Mouse (Mus musculus) embryonic fibroblast, embryonic 13.5 days (primary cell): ENCODE data around the gene Ldlrad3. TPM values are rescaled to one million over a fixed set of nuclear protein-coding genes. Genes with fewer than 3 reads are reported as not detected.

Experiments
- H3K27ac ChIP-seq: 2 replicates; pipeline ENCODE4 v1.5.1; 2012; ENCODE audit warnings: low read length, control low read depth, inconsistent platforms; ENCODE audit not compliant: insufficient read depth
- H3K4me1 ChIP-seq: 2 replicates; pipeline ENCODE4 v1.6.1; 2011; ENCODE audit warnings: low read length; ENCODE audit not compliant: control insufficient read depth, insufficient read depth
- H3K4me3 ChIP-seq: 2 replicates; pipeline ENCODE4 v1.5.1; 2011; ENCODE audit warnings: mild to moderate bottlenecking, control low read depth, low read length; ENCODE audit not compliant: insufficient read depth
- CTCF ChIP-seq: IDR thresholded peaks from 2 replicates; pipeline ENCODE4 v1.5.1; 2011; ENCODE audit warnings: mild to moderate bottlenecking, control low read depth, low read length, moderate library complexity, borderline replicate concordance; ENCODE audit not compliant: insufficient read depth
- POLR2A ChIP-seq: IDR thresholded peaks from 2 replicates; pipeline ENCODE4 v1.6.1; 2011; ENCODE audit warnings: low read depth, mild to moderate bottlenecking, control low read depth, low read length, moderate library complexity
- polyA plus RNA-seq: library from polyadenylated mRNA; stranded (reverse); fragments of >200 nt; gene quantifications from 2 replicates; pipeline ENCODE4 v1.2.4, GENCODE M21; 2011; ENCODE audit warnings: low read depth; ENCODE audit not compliant: missing spikeins, insufficient read length

The Ldlrad3 gene
- polyA plus RNA-seq, 1 experiment: 19.6 TPM

DNA sequence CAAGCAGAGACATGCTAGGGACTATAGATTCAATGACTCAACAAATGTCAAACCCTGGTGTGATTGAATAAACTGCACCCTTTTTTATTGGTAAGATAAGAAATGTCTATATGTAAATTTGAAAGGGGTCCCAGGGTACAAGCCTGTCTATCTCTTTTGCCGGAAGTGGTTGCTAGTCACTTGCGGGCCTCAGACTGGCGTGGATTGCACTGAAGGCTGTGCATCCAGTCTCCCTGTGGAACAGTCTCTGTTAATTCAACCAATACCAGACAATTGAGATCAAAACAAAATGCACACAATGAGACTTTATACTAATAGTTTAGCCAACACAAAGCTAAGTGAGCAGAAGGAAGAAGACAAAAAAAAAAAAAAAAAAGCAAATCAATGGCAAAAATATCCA is 261.0 kb downstream of the Ldlrad3 start:
- H3K4me1 ChIP-seq: no peaks in the 10 kb centered on the region; the same call in 1 of the 2 replicates
- H3K4me3 ChIP-seq: no peak overlapping the region
- TF ChIP-seq CTCF (no peak), POLR2A (no peak)
- H3K27ac ChIP-seq: no peak overlapping the region

DNA sequence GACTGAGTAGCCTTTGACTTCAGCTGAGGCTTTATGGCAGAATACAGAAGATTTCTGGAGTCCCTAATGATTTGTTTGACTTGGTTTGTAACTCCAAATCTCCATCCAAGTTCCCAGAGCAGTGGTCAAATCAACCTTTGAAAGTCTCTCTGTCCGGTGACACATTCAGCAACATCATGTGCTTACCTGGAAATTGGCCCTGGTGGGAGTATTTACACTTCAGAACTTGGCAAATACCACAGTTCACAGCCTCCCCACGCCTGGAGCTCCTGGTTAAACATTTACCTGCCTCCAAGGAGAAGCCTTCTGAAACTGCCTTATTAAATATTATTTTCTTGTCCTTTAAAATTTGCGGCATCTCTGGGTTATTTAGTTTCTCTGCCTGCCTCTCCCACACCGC is 263.0 kb downstream of the Ldlrad3 start:
- no peak overlapping the region for H3K4me3 ChIP-seq
- H3K27ac ChIP-seq: no peak overlapping the region
- no peak for TF ChIP-seq POLR2A
- TF ChIP-seq CTCF: no peak
- no peaks in the 10 kb centered on the region; the same call in 1 of the 2 replicates for H3K4me1 ChIP-seq

DNA sequence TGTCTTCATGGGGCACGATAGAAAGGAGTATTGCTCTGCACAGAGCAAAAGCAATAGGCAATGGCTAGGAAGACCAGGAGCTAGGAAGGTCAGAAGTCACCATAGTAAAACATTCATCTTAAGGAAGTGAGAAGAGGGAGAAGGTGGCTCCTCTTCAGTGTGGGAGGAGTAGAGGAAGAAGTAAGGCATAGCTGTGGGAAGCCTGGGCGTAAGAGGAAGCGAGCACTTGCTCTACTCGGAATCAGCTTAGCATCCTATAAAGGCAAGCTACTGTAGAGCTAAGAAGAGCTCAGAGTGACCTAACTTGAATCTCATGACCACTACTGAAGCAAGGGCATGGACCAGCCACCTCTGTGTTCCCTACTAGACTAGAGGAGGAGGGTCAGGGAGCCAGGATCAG is 263.9 kb downstream of the Ldlrad3 start:
- TF ChIP-seq POLR2A: no peak
- TF ChIP-seq CTCF: no peak
- Histone ChIP-seq H3K4me1 (no peaks in the 10 kb centered on the region; the same call in 1 of the 2 replicates), H3K27ac (no peak overlapping the region), H3K4me3 (no peak overlapping the region)

DNA sequence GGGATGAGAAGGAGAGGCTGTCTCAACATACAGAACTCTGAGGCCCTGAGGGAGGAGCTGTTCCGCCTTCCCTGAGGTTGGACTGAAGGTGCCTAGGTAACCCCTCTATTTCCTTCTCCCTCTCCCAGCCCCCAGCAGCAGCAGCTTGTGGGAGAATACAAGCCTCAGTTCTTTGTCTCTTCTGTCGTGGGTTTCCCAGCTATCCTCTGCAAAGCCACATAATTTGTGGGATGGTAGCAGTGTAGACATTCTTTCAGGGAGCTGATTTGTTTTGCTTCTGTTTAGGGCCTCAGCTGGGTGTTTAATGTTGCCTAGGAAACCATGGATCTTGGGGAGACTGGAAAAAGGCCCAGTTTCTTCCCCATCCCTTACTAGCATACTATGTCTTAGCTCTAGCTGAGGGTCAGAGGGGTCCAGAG is 266.0 kb downstream of the Ldlrad3 start:
- Histone ChIP-seq H3K27ac (no peak overlapping the region), H3K4me1 (no peaks in the 10 kb centered on the region), H3K4me3 (no peak overlapping the region)
- TF ChIP-seq POLR2A: no peak
- no peak for TF ChIP-seq CTCF

DNA sequence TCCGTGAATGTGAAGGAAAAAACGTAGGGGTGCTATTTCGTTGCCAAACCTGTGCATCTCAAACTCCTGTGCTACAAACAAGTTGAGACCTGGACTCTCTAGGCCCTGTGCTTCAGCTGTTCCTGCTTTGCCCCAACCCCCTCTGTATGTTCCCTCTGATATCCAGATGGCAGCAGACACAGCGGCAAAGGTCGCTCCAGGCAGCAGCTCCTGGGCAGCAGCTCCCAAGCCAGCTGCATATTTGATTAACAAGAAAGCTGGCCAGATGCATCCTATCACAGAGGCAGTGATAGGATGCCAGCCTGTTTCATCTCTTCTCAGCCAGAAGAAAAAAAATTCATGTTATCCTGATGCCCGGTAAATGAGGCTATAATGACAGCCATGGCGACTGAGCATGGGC is 267.7 kb downstream of the Ldlrad3 start:
- no peak for TF ChIP-seq POLR2A
- TF ChIP-seq CTCF: no peak
- Histone ChIP-seq H3K4me1 (no peaks in the 10 kb centered on the region), H3K4me3 (no peak overlapping the region), H3K27ac (no peak overlapping the region)

DNA sequence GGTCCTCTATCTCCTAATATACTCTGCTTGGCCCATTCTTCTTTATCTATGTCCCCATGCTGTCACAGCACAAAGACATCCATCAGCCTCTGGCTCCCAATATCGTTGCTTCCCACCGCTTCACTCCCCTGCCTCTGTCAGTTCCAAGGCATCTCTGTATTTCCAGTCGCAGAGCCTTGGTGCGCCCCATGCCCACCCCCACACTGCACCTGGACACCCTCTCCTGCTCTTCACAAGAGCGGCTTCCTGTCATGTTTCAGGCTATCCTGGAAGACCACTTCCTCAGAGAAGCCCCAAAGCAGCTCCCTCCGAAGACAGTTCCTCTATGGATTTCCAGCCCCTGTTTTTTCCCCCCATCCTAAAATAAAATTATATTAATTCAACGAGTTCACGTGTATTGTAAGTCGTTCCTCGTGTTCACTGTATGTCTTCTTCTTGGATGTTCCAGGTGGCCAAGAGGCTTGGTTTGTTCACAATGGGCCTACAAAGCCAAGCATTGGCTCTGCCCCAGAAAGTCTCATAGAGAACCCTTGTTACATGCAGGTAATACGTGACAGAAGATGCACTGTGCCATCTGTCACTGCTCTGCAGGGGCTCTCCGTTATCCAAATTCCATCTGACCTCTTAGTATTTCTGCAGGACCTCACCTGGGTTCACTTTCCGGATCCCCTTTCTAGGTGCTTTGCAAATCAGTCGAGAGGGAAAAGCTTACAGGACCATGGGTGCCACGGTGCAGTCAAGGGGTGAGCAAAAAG is 276.7 kb downstream of the Ldlrad3 start:
- Histone ChIP-seq H3K4me1 (no peaks in the 10 kb centered on the region), H3K4me3 (no peak overlapping the region), H3K27ac (no peak overlapping the region)
- TF ChIP-seq POLR2A (no peak), CTCF (no peak)

DNA sequence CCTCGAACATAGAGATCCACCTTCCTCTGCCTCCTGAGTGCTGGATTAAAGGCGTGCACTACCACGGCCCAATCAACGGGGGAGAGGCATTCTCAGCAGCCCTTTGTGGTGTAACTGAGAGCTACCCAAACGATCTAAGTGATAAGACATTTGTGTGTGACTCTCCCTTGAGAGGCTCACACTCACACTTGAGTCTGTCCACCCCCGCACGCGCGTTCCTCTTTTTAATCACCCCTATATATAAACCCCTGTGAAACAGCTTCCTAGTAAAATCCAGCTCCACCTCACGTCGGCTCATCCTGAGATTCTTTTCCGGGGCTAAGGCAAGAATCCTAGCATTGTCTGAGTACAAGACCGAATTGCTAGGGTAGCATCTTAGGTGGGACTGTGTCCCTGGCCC is 277.4 kb downstream of the Ldlrad3 start:
- no peak for TF ChIP-seq POLR2A
- no peaks in the 10 kb centered on the region for H3K4me1 ChIP-seq
- no peak overlapping the region for H3K27ac ChIP-seq
- H3K4me3 ChIP-seq: no peak overlapping the region

DNA sequence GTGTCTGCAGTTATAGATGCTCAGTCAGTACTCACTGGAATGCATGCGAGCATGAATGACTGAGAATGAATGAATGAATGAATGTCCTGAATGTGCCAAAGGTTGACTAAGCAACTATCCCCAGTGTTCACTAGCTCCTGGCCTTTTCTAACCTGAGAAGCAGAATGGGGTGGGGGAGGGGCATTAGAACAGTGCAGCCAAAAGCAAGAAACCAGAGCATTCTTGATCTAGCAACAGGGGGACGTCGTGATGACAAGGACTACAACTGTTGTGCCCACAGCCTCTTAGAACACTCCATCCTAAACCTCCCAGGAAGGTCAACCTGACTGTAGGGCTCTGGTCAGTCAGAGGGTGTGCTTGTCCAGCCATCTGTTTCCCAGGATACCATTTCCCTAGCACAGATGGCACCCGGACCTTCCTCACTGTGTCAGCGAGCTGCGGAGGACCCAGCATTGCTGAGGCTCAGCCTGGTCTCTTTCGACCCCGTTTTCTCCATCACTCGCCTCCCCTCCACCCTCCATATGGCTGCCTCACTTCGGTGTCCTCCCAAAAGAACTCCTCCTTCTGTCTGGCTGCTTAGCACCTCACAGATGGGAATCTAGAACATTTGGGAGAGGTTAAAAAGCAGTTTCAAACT is 278.7 kb downstream of the Ldlrad3 start:
- no peak overlapping the region for H3K27ac ChIP-seq
- TF ChIP-seq POLR2A (no peak), CTCF (no peak)
- H3K4me3 ChIP-seq: no peak overlapping the region
- no peaks in the 10 kb centered on the region for H3K4me1 ChIP-seq

DNA sequence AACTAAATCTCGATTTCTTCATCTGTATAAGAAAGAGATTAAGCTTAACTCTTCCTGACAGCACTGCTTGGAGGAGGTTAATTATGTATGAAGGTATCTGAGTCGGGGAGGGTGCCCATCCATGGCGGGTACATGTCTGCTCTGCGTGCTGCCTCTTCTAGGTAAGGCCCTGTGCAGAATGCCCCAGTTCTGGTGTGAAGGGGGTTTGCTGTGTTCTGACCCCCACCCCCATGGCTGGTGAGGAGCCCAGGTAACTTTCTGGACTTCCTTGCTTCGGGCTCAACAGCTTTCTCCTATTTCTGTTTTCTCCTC is 279.9 kb downstream of the Ldlrad3 start:
- no peaks in the 10 kb centered on the region for H3K4me1 ChIP-seq
- TF ChIP-seq POLR2A (no peak), CTCF (no peak)
- H3K4me3 ChIP-seq: no peak overlapping the region
- no peak overlapping the region for H3K27ac ChIP-seq

DNA sequence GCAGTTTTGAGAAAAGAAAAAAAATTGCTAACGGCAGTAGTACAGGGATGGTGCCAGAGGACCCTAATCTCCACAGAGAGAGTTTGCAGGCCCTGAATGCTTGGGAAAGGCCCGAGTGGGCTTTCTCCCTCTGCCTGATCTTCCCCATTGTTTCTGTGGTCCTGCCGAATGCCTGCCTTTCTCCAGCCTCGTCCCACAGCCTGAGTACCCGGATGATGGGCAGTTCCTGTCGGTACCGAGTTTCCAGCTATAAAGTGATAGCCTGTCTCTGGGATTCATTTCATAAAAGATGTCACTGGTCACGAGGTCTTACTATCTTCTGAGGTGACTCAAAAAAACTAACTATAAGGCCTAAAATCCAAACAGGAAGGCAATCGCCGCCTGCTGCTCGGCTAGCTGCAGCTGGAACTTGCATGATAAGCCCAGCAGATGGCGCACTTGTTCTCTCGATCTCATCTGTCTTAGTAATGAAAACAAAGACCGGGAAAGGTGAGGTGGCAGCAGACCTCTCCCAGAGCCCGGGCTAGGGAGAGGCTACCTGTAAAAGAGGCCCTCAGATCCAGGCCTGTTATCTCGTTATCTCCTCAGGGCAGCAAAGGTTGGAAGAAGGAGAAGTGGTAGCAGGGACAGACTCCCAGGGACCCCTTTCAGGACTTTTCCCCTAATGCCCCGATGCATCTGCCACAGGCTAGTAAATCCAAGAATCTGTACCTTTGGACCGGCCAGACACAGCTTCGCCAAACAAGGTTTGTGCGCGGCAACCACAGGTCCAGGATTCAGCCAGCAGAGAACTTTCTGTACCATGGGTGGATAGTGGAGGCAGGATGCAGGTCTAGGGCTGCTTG is 280.4 kb downstream of the Ldlrad3 start:
- Histone ChIP-seq H3K4me1 (no peaks in the 10 kb centered on the region), H3K4me3 (no peak overlapping the region), H3K27ac (no peak overlapping the region)
- TF ChIP-seq CTCF (peak; percentile 82; the same call in 1 of the 2 replicates), POLR2A (no peak)
